In genomic region chr17:28362653-28363292, GRCm38 (mm10) we compare ENCODE assay signal across 9 mouse cellular contexts. TPM values are rescaled to one million over a fixed set of nuclear protein-coding genes. Genes with fewer than 3 reads are reported as not detected.
DNase-seq lines count a peak whose midpoint lies in the region; ATAC-seq and TF ChIP-seq lines count a peak whose summit lies in the region.
"Had no signal": no experiment of that assay in that cellular context is flagged by ENCODE, and none has a peak within 500 bp of the region (broad histone marks: within the 10 kb centered on the region; RNA-seq: fewer than 3 reads in every experiment).

No protein-coding gene starts in this region.

- ATAC-seq in lung, postnatal 0 days: no peak
- no peak for ATAC-seq in forebrain, embryonic 15.5 days (replicated peaks)
- ATAC-seq in liver, embryonic 13.5 days (ENCODE audit: low read depth): no peak
- ATAC-seq in stomach, postnatal 0 days (ENCODE audit: low FRiP score, low TSS enrichment): no peak

- H3K9ac ChIP-seq in lung, postnatal 0 days (replicated peaks; ENCODE audit: low read depth): no peak overlapping the region
- 0 out of 2 replicates have a peak overlapping the region, but pooled peaks have one; percentile 5 for H3K9ac ChIP-seq in forebrain, embryonic 15.5 days (replicated peaks)
- no peak overlapping the region for H3K9ac ChIP-seq in liver, embryonic 13.5 days
- H3K9ac ChIP-seq in stomach, postnatal 0 days (ENCODE audit: low read length): peak overlapping the region; percentile 52

- H3K9me3 ChIP-seq in lung, postnatal 0 days (ENCODE audit: low read length): no peaks in the 10 kb centered on the region
- no peaks in the 10 kb centered on the region for H3K9me3 ChIP-seq in forebrain, embryonic 15.5 days
- H3K9me3 ChIP-seq in liver, embryonic 13.5 days (replicated peaks): no peaks in the 10 kb centered on the region
- no peaks in the 10 kb centered on the region for H3K9me3 ChIP-seq in stomach, postnatal 0 days (ENCODE audit: control insufficient read depth, low read length)

- no peak for DNase-seq in lung, postnatal 0 days (ENCODE audit: low spot score)
- no peak for DNase-seq in lung, adult 18-20 months
- no peak for DNase-seq in liver, embryonic 13.5 days
- no peak for DNase-seq in stomach, postnatal 0 days (ENCODE audit: low spot score)
- DNase-seq in spleen, postnatal 4 days (ENCODE audit: low spot score in 2 of 2): no peak
- no peak for DNase-seq in ovary, postnatal 36 days (ENCODE audit: low spot score)
- DNase-seq in ovary, adult 18-20 months (ENCODE audit: low spot score): no peak
- DNase-seq: kidney, adult 8-10 months had no signal

- H3K27me3 ChIP-seq in lung, postnatal 0 days (replicated peaks; ENCODE audit: insufficient read depth, low read length): peaks cover 8% of the 10 kb centered on the region; the same call in 1 of the 2 replicates
- peaks cover 70% of the 10 kb centered on the region for H3K27me3 ChIP-seq in forebrain, embryonic 15.5 days
- peaks cover 82% of the 10 kb centered on the region for H3K27me3 ChIP-seq in liver, embryonic 13.5 days
- no peaks in the 10 kb centered on the region for H3K27me3 ChIP-seq in stomach, postnatal 0 days (ENCODE audit: control insufficient read depth, insufficient read depth, low read length)

- TF ChIP-seq EP300 in lung, postnatal 0 days (IDR thresholded peaks at IDR 0.05): no peak
- no peak for TF ChIP-seq EP300 in stomach, postnatal 0 days (optimal IDR thresholded peaks at IDR 0.05)

- no peak for TF ChIP-seq CTCF in lung, postnatal 0 days (IDR thresholded peaks at IDR 0.05)
- no peak for TF ChIP-seq CTCF in stomach, postnatal 0 days (IDR thresholded peaks at IDR 0.05; ENCODE audit: low read depth)

- H3K4me3 ChIP-seq in lung, postnatal 0 days (ENCODE audit: low read depth, low read length): peak overlapping the region; percentile 17; the same call in 1 of the 2 replicates
- H3K4me3 ChIP-seq in forebrain, embryonic 15.5 days: peak overlapping the region; percentile 22
- H3K4me3 ChIP-seq in liver, embryonic 13.5 days (replicated peaks): peak overlapping the region; percentile 21
- peak overlapping the region; percentile 22; the same call in 1 of the 2 replicates for H3K4me3 ChIP-seq in stomach, postnatal 0 days (ENCODE audit: low read depth, low read length)

- peak overlapping the region; percentile 43 for H3K4me2 ChIP-seq in lung, postnatal 0 days (replicated peaks; ENCODE audit: low read depth, low read length)
- H3K4me2 ChIP-seq in forebrain, embryonic 15.5 days (replicated peaks): peak overlapping the region; percentile 45
- peak overlapping the region; percentile 46 for H3K4me2 ChIP-seq in liver, embryonic 13.5 days
- peak overlapping the region; percentile 52 for H3K4me2 ChIP-seq in stomach, postnatal 0 days (replicated peaks; ENCODE audit: low read depth)

- H3K4me1 ChIP-seq in lung, postnatal 0 days (ENCODE audit: insufficient read depth, low read depth, low read length): peaks cover 16% of the 10 kb centered on the region
- peaks cover 21% of the 10 kb centered on the region for H3K4me1 ChIP-seq in forebrain, embryonic 15.5 days
- H3K4me1 ChIP-seq in liver, embryonic 13.5 days (replicated peaks): peaks cover 23% of the 10 kb centered on the region
- peaks cover 5% of the 10 kb centered on the region; the same call in 1 of the 2 replicates for H3K4me1 ChIP-seq in stomach, postnatal 0 days (replicated peaks; ENCODE audit: control insufficient read depth, insufficient read depth)

- 5% methylated on average over 25 of the region's 25 CpGs for WGBS in lung, postnatal 0 days
- WGBS in forebrain, embryonic 15.5 days: 3% methylated on average over 25 of the region's 25 CpGs
- WGBS in liver, embryonic 13.5 days (ENCODE audit: insufficient replicate concordance): 2% methylated on average over 25 of the region's 25 CpGs
- 9% methylated on average over 25 of the region's 25 CpGs for WGBS in stomach, postnatal 0 days

- H3K27ac ChIP-seq in lung, postnatal 0 days (ENCODE audit: low read length): no peak overlapping the region
- H3K27ac ChIP-seq in forebrain, embryonic 15.5 days (replicated peaks): no peak overlapping the region
- no peak overlapping the region for H3K27ac ChIP-seq in liver, embryonic 13.5 days
- H3K27ac ChIP-seq in stomach, postnatal 0 days (replicated peaks): no peak overlapping the region

- H3K36me3 ChIP-seq in lung, postnatal 0 days (ENCODE audit: insufficient read depth, low read length): no peaks in the 10 kb centered on the region
- H3K36me3 ChIP-seq in forebrain, embryonic 15.5 days: no peaks in the 10 kb centered on the region
- no peaks in the 10 kb centered on the region for H3K36me3 ChIP-seq in liver, embryonic 13.5 days
- H3K36me3 ChIP-seq in stomach, postnatal 0 days (ENCODE audit: control insufficient read depth, insufficient read depth, low read length): no peaks in the 10 kb centered on the region

RNA-seq across cellular contexts. Expression of gene Tulp1, which starts 2.2 kb away (rescaled TPM):
- polyA plus RNA-seq in lung, postnatal 0 days (2015; fragmentation: Nextera tagmentation; extraction: Ambion mirVana): 18.1 and 22.7 TPM in 2 replicates
- polyA plus RNA-seq in forebrain, embryonic 15.5 days (2015; fragmentation: Nextera tagmentation; extraction: Ambion mirVana): 1.2 and 1.8 TPM in 2 replicates
- 0.52 and 1.3 TPM in 2 replicates for polyA plus RNA-seq in liver, embryonic 13.5 days (2015; fragmentation: Nextera tagmentation; extraction: Ambion mirVana)
- 3.3 and 3.5 TPM in 2 replicates for polyA plus RNA-seq in stomach, postnatal 0 days (2015; fragmentation: Nextera tagmentation; extraction: Ambion mirVana)

RNA-seq across cellular contexts. Expression of gene Tead3, which starts 12.2 kb away (rescaled TPM):
- polyA plus RNA-seq in lung, postnatal 0 days (2015; fragmentation: Nextera tagmentation; extraction: Ambion mirVana): 9.7 and 11.4 TPM in 2 replicates
- 1.9 TPM in 2 replicates for polyA plus RNA-seq in forebrain, embryonic 15.5 days (2015; fragmentation: Nextera tagmentation; extraction: Ambion mirVana)
- 0.76 and 0.96 TPM in 2 replicates for polyA plus RNA-seq in liver, embryonic 13.5 days (2015; fragmentation: Nextera tagmentation; extraction: Ambion mirVana)
- 8.7 and 9.2 TPM in 2 replicates for polyA plus RNA-seq in stomach, postnatal 0 days (2015; fragmentation: Nextera tagmentation; extraction: Ambion mirVana)

RNA-seq across cellular contexts. Expression of gene Rpl10a, which starts 34.5 kb away (rescaled TPM):
- 446 and 458 TPM in 2 replicates for polyA plus RNA-seq in lung, postnatal 0 days (2015; fragmentation: Nextera tagmentation; extraction: Ambion mirVana)
- polyA plus RNA-seq in forebrain, embryonic 15.5 days (2015; fragmentation: Nextera tagmentation; extraction: Ambion mirVana): 359 and 384 TPM in 2 replicates
- polyA plus RNA-seq in liver, embryonic 13.5 days (2015; fragmentation: Nextera tagmentation; extraction: Ambion mirVana): 372 and 464 TPM in 2 replicates
- polyA plus RNA-seq in stomach, postnatal 0 days (2015; fragmentation: Nextera tagmentation; extraction: Ambion mirVana): 491 and 514 TPM in 2 replicates

RNA-seq across cellular contexts. Expression of gene Fance, which starts 49.5 kb away (rescaled TPM):
- polyA plus RNA-seq in lung, postnatal 0 days (2015; fragmentation: Nextera tagmentation; extraction: Ambion mirVana): 21.8 and 24.3 TPM in 2 replicates
- 25.9 and 27.4 TPM in 2 replicates for polyA plus RNA-seq in forebrain, embryonic 15.5 days (2015; fragmentation: Nextera tagmentation; extraction: Ambion mirVana)
- polyA plus RNA-seq in liver, embryonic 13.5 days (2015; fragmentation: Nextera tagmentation; extraction: Ambion mirVana): 11.3 and 13.5 TPM in 2 replicates
- 19.2 and 20.4 TPM in 2 replicates for polyA plus RNA-seq in stomach, postnatal 0 days (2015; fragmentation: Nextera tagmentation; extraction: Ambion mirVana)

Comparison
In these comparisons a context has a peak if more than half of its experiments do, and no peak if none do; other contexts are left out.
1. H3K9ac ChIP-seq: peak in forebrain, embryonic 15.5 days (single experiment) and stomach, postnatal 0 days (single experiment); none in lung, postnatal 0 days (single experiment) and liver, embryonic 13.5 days (single experiment).
2. Peak in every context shown above with its lines, with median percentiles within 50 percentile points of each other: H3K4me2 ChIP-seq and H3K4me3 ChIP-seq.